Mouse (Mus musculus): ENCODE data around the gene Sdad1. TPM values are rescaled to one million over a fixed set of nuclear protein-coding genes. Genes with fewer than 3 reads are reported as not detected.

Gene Sdad1
- polyA plus RNA-seq, 1 experiment from 2014 or later: 29.0 TPM

GRCm38 (mm10) chr5:92263761-92264359 is 46.4 kb downstream of the Sdad1 start:
- H3K36me3 ChIP-seq: no peaks in the 10 kb centered on the region
- no peak overlapping the region for H3K4me2 ChIP-seq
- H3K4me1 ChIP-seq (replicated peaks): peaks cover 18% of the 10 kb centered on the region
- no peaks in the 10 kb centered on the region for H3K9me3 ChIP-seq (replicated peaks)
- no peak overlapping the region for H3K9ac ChIP-seq
- H3K27me3 ChIP-seq (replicated peaks): no peaks in the 10 kb centered on the region
- H3K27ac ChIP-seq (ENCODE audit: poor library complexity, severe bottlenecking): 0 out of 2 replicates have a peak overlapping the region, but pooled peaks have one; percentile 17
- peak; percentile 81 for ATAC-seq (ENCODE audit: insufficient number of reproducible peaks, low FRiP score)
- no peak overlapping the region for H3K4me3 ChIP-seq
- WGBS: 17% methylated on average over 4 of the region's 4 CpGs

GRCm38 (mm10) chr5:92262646-92263045 is 47.6 kb downstream of the Sdad1 start:
- WGBS: 84% methylated on average over 8 of the region's 8 CpGs
- Histone ChIP-seq H3K9ac (no peak overlapping the region), H3K4me2 (no peak overlapping the region), H3K4me3 (no peak overlapping the region), H3K4me1 (replicated peaks) (peaks cover 20% of the 10 kb centered on the region), H3K36me3 (no peaks in the 10 kb centered on the region), H3K27me3 (replicated peaks) (no peaks in the 10 kb centered on the region), H3K9me3 (replicated peaks) (no peaks in the 10 kb centered on the region), H3K27ac (ENCODE audit: poor library complexity, severe bottlenecking) (no peak overlapping the region)
- ATAC-seq (ENCODE audit: insufficient number of reproducible peaks, low FRiP score): no peak

- Histone ChIP-seq H3K27ac (ENCODE audit: poor library complexity, severe bottlenecking) (no peak within 1 kb of the TSS), H3K36me3 (no peaks in the 10 kb centered on the region), H3K4me3 (no peak within 1 kb of the TSS), H3K9ac (no peak within 1 kb of the TSS), H3K4me2 (no peak within 1 kb of the TSS), H3K4me1 (replicated peaks) (peaks cover 15% of the 10 kb centered on the region; the same call in 1 of the 2 replicates), H3K9me3 (replicated peaks) (no peaks in the 10 kb centered on the region), H3K27me3 (replicated peaks) (peaks cover 10% of the 10 kb centered on the region; the same call in 1 of the 2 replicates)
- ATAC-seq (ENCODE audit: insufficient number of reproducible peaks, low FRiP score): no peak
- WGBS: 31% methylated on average over 6 of the region's 6 CpGs
These were observed 54.1 kb downstream of the Sdad1 start, which contains the start of gene Ppef2 for GRCm38 (mm10) chr5:92256218-92256617. Ppef2 (minus strand) TSS chr5:92256278.

- H3K4me2 ChIP-seq: no peak overlapping the region
- peaks cover 10% of the 10 kb centered on the region; the same call in 1 of the 2 replicates for H3K27me3 ChIP-seq (replicated peaks)
- no peaks in the 10 kb centered on the region for H3K36me3 ChIP-seq
- no peaks in the 10 kb centered on the region; the same call in none of the 2 replicates for H3K9me3 ChIP-seq (replicated peaks)
- H3K27ac ChIP-seq (ENCODE audit: poor library complexity, severe bottlenecking): no peak overlapping the region
- no peak overlapping the region for H3K9ac ChIP-seq
- peaks cover 15% of the 10 kb centered on the region; the same call in 1 of the 2 replicates for H3K4me1 ChIP-seq (replicated peaks)
- ATAC-seq (ENCODE audit: insufficient number of reproducible peaks, low FRiP score): no peak
- 64% methylated on average over 6 of the region's 6 CpGs for WGBS
- no peak overlapping the region for H3K4me3 ChIP-seq
These were observed 55.8 kb downstream of the Sdad1 start for GRCm38 (mm10) chr5:92254476-92254875.

GRCm38 (mm10) chr5:92252797-92253343 is 57.4 kb downstream of the Sdad1 start:
- ATAC-seq (ENCODE audit: insufficient number of reproducible peaks, low FRiP score): no peak
- H3K9ac ChIP-seq: no peak overlapping the region
- no peaks in the 10 kb centered on the region for H3K36me3 ChIP-seq
- no peak overlapping the region for H3K4me3 ChIP-seq
- 19% methylated on average over 18 of the region's 18 CpGs for WGBS
- H3K4me2 ChIP-seq: peak overlapping the region; percentile 39
- peaks cover 3% of the 10 kb centered on the region for H3K9me3 ChIP-seq (replicated peaks)
- H3K27ac ChIP-seq (ENCODE audit: poor library complexity, severe bottlenecking): no peak overlapping the region
- peaks cover 10% of the 10 kb centered on the region; the same call in 1 of the 2 replicates for H3K27me3 ChIP-seq (replicated peaks)
- 0 out of 2 replicates have a peak, but pooled peaks cover 15% of the 10 kb centered on the region for H3K4me1 ChIP-seq (replicated peaks)

GRCm38 (mm10) chr5:92252031-92252430 is 58.2 kb downstream of the Sdad1 start:
- Histone ChIP-seq H3K4me2 (no peak overlapping the region), H3K9ac (no peak overlapping the region), H3K4me1 (replicated peaks) (0 out of 2 replicates have a peak, but pooled peaks cover 7% of the 10 kb centered on the region), H3K27me3 (replicated peaks) (peaks cover 10% of the 10 kb centered on the region; the same call in 1 of the 2 replicates), H3K4me3 (no peak overlapping the region), H3K36me3 (no peaks in the 10 kb centered on the region), H3K9me3 (replicated peaks) (peaks cover 3% of the 10 kb centered on the region), H3K27ac (ENCODE audit: poor library complexity, severe bottlenecking) (no peak overlapping the region)
- ATAC-seq (ENCODE audit: insufficient number of reproducible peaks, low FRiP score): no peak
- WGBS: 82% methylated on average over 6 of the region's 6 CpGs

GRCm38 (mm10) chr5:92248614-92249013 is 61.7 kb downstream of the Sdad1 start:
- ATAC-seq (ENCODE audit: insufficient number of reproducible peaks, low FRiP score): no peak
- Histone ChIP-seq H3K4me1 (replicated peaks) (0 out of 2 replicates have a peak, but pooled peaks cover 3% of the 10 kb centered on the region), H3K27me3 (replicated peaks) (peaks cover 6% of the 10 kb centered on the region; the same call in 1 of the 2 replicates), H3K9ac (no peak overlapping the region), H3K4me2 (no peak overlapping the region), H3K36me3 (no peaks in the 10 kb centered on the region), H3K9me3 (replicated peaks) (peaks cover 3% of the 10 kb centered on the region), H3K4me3 (no peak overlapping the region), H3K27ac (ENCODE audit: poor library complexity, severe bottlenecking) (no peak overlapping the region)
- WGBS: 72% methylated on average over 11 of the region's 11 CpGs

GRCm38 (mm10) chr5:92245483-92245882 is 64.8 kb downstream of the Sdad1 start:
- Histone ChIP-seq H3K4me1 (replicated peaks) (no peaks in the 10 kb centered on the region), H3K36me3 (no peaks in the 10 kb centered on the region), H3K4me2 (no peak overlapping the region), H3K9me3 (replicated peaks) (peaks cover 3% of the 10 kb centered on the region), H3K4me3 (no peak overlapping the region), H3K27me3 (replicated peaks) (no peaks in the 10 kb centered on the region; the same call in 1 of the 2 replicates), H3K27ac (ENCODE audit: poor library complexity, severe bottlenecking) (no peak overlapping the region), H3K9ac (no peak overlapping the region)
- 80% methylated on average over 9 of the region's 9 CpGs for WGBS
- no peak for ATAC-seq (ENCODE audit: insufficient number of reproducible peaks, low FRiP score)

- Histone ChIP-seq H3K4me2 (no peak overlapping the region), H3K4me1 (replicated peaks) (no peaks in the 10 kb centered on the region), H3K27me3 (replicated peaks) (no peaks in the 10 kb centered on the region; the same call in 1 of the 2 replicates), H3K9ac (no peak overlapping the region), H3K36me3 (no peaks in the 10 kb centered on the region), H3K9me3 (replicated peaks) (peaks cover 3% of the 10 kb centered on the region; the same call in 1 of the 2 replicates), H3K4me3 (no peak overlapping the region), H3K27ac (ENCODE audit: poor library complexity, severe bottlenecking) (no peak overlapping the region)
- 91% methylated on average over 2 of the region's 2 CpGs for WGBS
- no peak for ATAC-seq (ENCODE audit: insufficient number of reproducible peaks, low FRiP score)
These were observed 65.4 kb downstream of the Sdad1 start for GRCm38 (mm10) chr5:92244900-92245299.

- Histone ChIP-seq H3K9ac (no peak overlapping the region), H3K4me2 (no peak overlapping the region), H3K4me1 (replicated peaks) (no peaks in the 10 kb centered on the region), H3K4me3 (no peak overlapping the region), H3K27me3 (replicated peaks) (peaks cover 4% of the 10 kb centered on the region), H3K27ac (ENCODE audit: poor library complexity, severe bottlenecking) (no peak overlapping the region), H3K9me3 (replicated peaks) (no peaks in the 10 kb centered on the region), H3K36me3 (no peaks in the 10 kb centered on the region)
- WGBS: 90% methylated on average over 12 of the region's 12 CpGs
- no peak for ATAC-seq (ENCODE audit: insufficient number of reproducible peaks, low FRiP score)
These were observed 69.5 kb downstream of the Sdad1 start for GRCm38 (mm10) chr5:92240769-92241168.

- H3K9ac ChIP-seq: no peak overlapping the region
- 38% methylated on average over 29 of the region's 29 CpGs for WGBS
- H3K9me3 ChIP-seq (replicated peaks): no peaks in the 10 kb centered on the region
- peak overlapping the region; percentile 55 for H3K4me2 ChIP-seq
- no peak overlapping the region for H3K27ac ChIP-seq (ENCODE audit: poor library complexity, severe bottlenecking)
- no peaks in the 10 kb centered on the region for H3K4me1 ChIP-seq (replicated peaks)
- peaks cover 4% of the 10 kb centered on the region for H3K27me3 ChIP-seq (replicated peaks)
- no peak for ATAC-seq (ENCODE audit: insufficient number of reproducible peaks, low FRiP score)
- no peak overlapping the region; the same call in 1 of the 2 replicates for H3K4me3 ChIP-seq
- no peaks in the 10 kb centered on the region for H3K36me3 ChIP-seq
These were observed 70.7 kb downstream of the Sdad1 start for GRCm38 (mm10) chr5:92239333-92240232.
